Mouse (Mus musculus): ENCODE results near the gene Gm20388. TPM values are rescaled to one million over a fixed set of nuclear protein-coding genes. Genes with fewer than 3 reads are reported as not detected.

Gm20388 gene
- total RNA-seq, 1 experiment from 2014 or later, result 10.0 TPM

DNA sequence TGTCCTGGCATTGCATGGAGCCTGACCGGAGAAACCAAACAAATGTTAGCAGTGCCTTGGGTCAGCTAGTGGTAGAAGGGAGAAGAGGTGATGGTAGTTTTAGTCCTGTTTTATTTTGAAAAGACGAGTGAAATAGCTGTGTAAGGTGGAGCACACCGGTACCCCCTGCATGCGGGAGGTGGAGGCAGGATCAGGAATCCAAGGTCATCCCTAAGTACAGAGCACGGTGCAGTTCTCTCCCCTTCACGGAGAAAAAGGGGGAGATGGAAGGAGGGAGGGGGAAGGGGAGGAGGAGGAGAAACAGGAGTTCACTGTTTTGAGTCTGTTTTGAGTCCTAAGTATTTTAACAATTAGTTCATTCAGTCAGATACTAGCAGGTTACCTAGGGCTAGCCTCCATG, 2.0 kb downstream of the Gm20388 start:
- ATAC-seq (replicated peaks; ENCODE audit: insufficient number of reproducible peaks, low FRiP score, low TSS enrichment, poor library complexity, severe bottlenecking), result no peak

DNA sequence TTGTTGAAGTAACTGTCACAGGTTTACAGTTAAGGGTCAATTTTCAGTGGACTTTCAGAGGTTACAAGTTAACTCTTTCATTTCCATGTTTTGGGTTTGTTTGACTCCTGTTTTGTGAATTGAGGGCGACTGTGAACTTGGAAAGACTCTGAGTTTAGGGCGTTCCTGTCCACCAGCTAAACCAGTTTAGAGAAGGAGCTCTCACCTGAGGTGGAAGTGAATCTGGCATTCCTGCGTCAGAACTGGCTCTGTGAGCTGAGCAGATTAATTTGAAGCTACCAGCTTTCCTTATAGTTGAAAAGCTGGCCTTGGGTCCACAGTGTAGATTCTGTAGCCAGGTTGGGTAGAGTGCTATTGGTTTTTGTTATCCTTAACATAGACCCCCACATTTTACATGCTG, 2.5 kb downstream of the Gm20388 start:
- ATAC-seq (replicated peaks; ENCODE audit: insufficient number of reproducible peaks, low FRiP score, low TSS enrichment, poor library complexity, severe bottlenecking), result no peak

DNA sequence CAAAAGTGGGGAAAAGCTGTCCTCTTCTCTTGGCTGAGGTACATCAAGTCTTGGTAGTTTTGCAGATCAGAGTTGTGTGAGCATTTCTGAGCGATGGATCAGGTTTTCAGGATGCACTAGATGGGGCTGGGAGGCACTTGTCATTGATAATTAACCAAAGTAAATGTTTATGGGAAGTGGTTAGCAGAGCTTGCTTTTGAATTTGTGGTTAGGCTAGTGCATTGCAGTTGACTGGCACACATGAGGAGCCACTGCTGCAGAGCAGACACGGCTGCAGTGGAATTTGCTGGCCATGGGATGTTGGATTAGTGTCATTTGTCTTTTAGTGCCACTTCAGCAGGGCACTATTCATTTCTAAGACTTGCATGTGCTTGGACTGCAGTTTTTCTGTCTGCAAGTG, 3.5 kb downstream of the Gm20388 start:
- no peak for ATAC-seq (replicated peaks; ENCODE audit: insufficient number of reproducible peaks, low FRiP score, low TSS enrichment, poor library complexity, severe bottlenecking)

GRCm38 (mm10) chr8:119915298-119915697, 4.7 kb downstream of the Gm20388 start:
- no peak for ATAC-seq (replicated peaks; ENCODE audit: insufficient number of reproducible peaks, low FRiP score, low TSS enrichment, poor library complexity, severe bottlenecking)

DNA sequence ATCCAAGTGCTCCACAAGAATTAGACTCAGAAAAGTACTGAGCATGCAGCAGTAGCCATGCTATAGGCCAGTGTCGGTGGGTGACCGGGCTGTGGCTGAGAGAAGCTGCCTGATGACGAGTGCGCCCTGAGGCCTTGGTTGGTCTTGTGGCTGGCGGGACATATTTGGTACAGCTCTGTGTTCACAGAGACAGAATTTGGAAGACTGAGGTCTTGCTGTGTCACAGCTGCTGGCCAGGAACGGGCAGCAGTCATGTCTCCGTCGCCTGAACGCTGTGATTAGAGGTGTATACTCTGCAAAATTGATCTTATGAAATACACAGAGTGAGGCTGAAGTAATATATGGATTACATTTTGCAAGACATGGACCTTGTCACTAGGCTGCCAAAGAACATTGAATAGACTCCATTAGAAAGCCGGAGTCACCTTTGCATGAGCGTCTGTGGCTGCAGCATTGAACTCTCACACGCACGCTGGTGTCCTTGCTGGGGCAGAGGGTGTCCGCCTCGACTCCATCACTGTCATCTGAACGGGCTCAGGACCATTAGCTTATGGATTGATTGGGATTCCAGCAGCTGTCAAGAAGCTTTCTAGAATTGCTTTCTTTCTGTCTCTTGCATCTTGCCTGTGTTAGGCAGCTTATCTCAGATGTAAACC, 5.7 kb downstream of the Gm20388 start:
- no peak for ATAC-seq (replicated peaks; ENCODE audit: insufficient number of reproducible peaks, low FRiP score, low TSS enrichment, poor library complexity, severe bottlenecking)

DNA sequence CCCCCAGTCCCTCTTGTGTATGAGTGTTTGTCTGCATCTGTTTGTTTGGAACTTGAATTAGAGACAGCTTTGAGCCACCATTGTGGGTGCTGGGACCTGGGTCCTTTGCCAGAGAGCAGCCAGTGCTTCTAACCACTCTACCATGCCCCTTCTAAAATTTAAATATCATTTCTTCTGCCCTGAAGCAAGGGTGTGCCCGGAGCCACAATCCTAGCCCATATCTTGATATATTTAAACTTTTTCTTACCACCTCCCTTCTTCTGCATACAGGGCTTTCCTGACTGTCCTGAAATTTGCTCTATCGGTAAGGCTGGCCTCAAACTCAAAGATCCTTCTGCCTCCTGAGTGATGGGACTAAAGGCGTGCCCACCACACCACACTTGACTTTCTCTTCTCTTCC, 6.8 kb downstream of the Gm20388 start:
- no peak for ATAC-seq (replicated peaks; ENCODE audit: insufficient number of reproducible peaks, low FRiP score, low TSS enrichment, poor library complexity, severe bottlenecking)

DNA sequence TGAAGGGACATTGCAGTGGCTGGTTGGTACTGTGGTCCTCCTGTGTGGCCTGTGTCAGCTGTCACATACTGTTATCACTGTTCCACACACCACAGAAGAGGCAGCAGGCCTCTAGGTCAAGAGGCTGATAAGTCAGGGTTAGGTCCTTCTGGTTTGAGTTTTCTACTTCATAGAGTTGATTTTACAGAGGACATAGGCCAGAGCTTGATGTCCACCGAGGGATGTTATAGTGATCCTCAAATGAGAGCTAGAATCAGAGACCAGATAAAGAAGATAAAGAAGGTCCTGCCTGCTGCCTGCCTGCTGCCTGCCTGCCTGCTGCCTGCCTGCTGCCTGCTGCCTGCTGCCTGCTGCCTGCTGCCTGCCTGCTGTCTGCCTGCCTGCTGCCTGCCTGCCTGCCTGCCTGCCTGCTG, 7.5 kb downstream of the Gm20388 start:
- ATAC-seq (replicated peaks; ENCODE audit: insufficient number of reproducible peaks, low FRiP score, low TSS enrichment, poor library complexity, severe bottlenecking), result no peak

GRCm38 (mm10) chr8:119923259-119923658, 12.6 kb downstream of the Gm20388 start:
- no peak for ATAC-seq (replicated peaks; ENCODE audit: insufficient number of reproducible peaks, low FRiP score, low TSS enrichment, poor library complexity, severe bottlenecking)

DNA sequence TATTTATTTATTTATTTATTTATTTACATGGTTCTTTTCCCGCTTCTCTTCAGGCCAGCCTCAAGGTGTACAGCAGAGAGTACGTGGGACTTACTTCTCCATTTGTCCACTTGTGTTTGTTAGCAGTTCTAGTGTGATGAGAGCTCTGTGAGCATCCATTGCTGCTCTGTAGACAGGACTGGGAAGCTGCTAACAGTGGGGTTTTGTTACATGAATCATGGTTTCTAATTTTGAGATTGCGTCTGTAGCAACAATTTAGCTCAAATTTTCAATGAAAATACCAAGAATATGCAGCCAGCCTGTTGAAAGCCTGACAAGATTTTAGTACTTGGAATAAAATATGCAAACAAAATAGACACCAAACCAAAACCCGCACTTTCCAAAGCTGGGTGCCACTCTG, 14.8 kb downstream of the Gm20388 start:
- no peak for ATAC-seq (replicated peaks; ENCODE audit: insufficient number of reproducible peaks, low FRiP score, low TSS enrichment, poor library complexity, severe bottlenecking)

GRCm38 (mm10) chr8:119926474-119926873, 15.8 kb downstream of the Gm20388 start:
- peak; percentile 52; the same call in 1 of the 2 replicates for ATAC-seq (replicated peaks; ENCODE audit: insufficient number of reproducible peaks, low FRiP score, low TSS enrichment, poor library complexity, severe bottlenecking)

GRCm38 (mm10) chr8:119927422-119928092, 16.9 kb downstream of the Gm20388 start:
- no peak for ATAC-seq (replicated peaks; ENCODE audit: insufficient number of reproducible peaks, low FRiP score, low TSS enrichment, poor library complexity, severe bottlenecking)

DNA sequence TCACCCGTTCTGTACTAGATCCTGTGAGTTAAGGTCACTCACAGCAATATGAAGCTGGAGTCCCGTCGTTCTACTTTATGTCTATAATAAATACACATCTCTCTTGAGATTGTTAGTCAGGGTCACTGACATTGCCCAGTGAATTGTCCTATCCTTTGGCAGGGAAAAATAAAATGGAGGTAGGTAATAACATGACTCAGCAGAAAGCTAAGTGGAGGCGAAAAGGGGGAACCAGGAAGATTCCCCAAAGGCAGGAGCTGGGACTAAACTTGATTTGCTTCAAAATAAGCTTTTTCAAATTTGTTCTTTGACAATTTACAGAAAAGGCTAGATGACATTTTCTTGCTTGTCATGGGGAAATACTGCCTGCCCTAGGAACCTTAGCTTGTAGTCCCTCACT, 20.7 kb downstream of the Gm20388 start:
- no peak for ATAC-seq (replicated peaks; ENCODE audit: insufficient number of reproducible peaks, low FRiP score, low TSS enrichment, poor library complexity, severe bottlenecking)

- no peak for ATAC-seq (replicated peaks; ENCODE audit: insufficient number of reproducible peaks, low FRiP score, low TSS enrichment, poor library complexity, severe bottlenecking)
Observed at GRCm38 (mm10) chr8:119933681-119934080, 23.0 kb downstream of the Gm20388 start.

- no peak for ATAC-seq (replicated peaks; ENCODE audit: insufficient number of reproducible peaks, low FRiP score, low TSS enrichment, poor library complexity, severe bottlenecking)
Observed at GRCm38 (mm10) chr8:119935541-119935940, 24.9 kb downstream of the Gm20388 start.

GRCm38 (mm10) chr8:119938481-119938880, 27.8 kb downstream of the Gm20388 start:
- ATAC-seq (replicated peaks; ENCODE audit: insufficient number of reproducible peaks, low FRiP score, low TSS enrichment, poor library complexity, severe bottlenecking), result no peak

GRCm38 (mm10) chr8:119939336-119939735, 28.7 kb downstream of the Gm20388 start:
- no peak for ATAC-seq (replicated peaks; ENCODE audit: insufficient number of reproducible peaks, low FRiP score, low TSS enrichment, poor library complexity, severe bottlenecking)

DNA sequence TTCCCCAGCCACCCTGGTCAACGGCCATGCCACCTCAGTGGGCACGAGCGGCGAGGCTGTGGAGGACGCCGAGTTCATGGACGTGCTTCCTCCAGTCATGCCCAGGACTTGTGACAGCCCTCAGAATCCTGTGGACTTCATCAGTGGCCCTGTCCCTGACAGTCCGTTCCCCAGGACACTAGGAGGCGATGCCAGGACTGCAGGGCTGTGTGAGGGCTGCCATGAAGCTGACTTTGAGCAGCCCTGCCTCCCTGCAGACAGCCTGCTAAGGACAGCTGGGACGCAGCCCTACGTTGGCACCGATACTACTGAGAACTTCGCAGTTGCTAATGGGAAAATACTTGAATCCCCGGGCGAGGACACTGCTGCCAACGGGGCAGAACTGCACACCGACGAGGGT, 30.8 kb downstream of the Gm20388 start:
- ATAC-seq (replicated peaks; ENCODE audit: insufficient number of reproducible peaks, low FRiP score, low TSS enrichment, poor library complexity, severe bottlenecking), result no peak

- no peak for ATAC-seq (replicated peaks; ENCODE audit: insufficient number of reproducible peaks, low FRiP score, low TSS enrichment, poor library complexity, severe bottlenecking)
Observed at GRCm38 (mm10) chr8:119943616-119944015, 33.0 kb downstream of the Gm20388 start.

DNA sequence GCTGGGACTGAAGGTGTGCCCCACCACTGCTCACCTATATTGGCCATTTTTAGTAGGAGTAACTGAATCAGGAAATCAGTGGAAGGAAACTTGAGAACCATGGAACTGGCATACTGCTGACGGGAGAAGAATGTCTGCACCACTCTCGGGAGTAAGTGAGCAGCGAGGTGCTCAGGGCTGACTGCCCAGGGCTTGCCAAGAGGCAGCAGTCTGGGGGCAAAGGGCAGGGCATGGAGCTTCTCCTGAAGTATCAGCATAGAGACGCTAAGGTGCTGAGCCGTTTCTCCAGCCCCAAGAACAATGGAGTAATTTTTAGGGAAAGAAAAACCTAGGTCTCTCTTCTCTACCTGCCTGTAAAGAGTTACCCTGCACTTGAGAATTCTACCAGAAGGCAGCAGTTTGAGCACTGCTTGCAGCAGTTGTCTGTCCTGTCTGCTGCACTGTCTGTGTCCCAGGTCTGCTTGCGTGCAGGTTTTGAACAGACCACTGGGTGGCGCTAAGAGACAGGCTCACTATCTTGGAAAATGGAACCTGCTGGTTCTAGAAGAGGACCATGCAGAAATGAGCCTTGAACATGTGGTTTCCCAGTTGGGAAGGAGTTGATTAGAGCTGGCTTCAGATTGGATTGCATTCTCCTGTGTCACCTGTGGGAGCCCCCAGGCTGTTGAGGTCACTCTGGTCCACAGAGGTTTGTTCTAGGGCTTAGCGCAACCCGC, 33.6 kb downstream of the Gm20388 start:
- ATAC-seq (replicated peaks; ENCODE audit: insufficient number of reproducible peaks, low FRiP score, low TSS enrichment, poor library complexity, severe bottlenecking), result peak; percentile 59; the same call in 1 of the 2 replicates

GRCm38 (mm10) chr8:119946326-119946865, 35.8 kb downstream of the Gm20388 start:
- ATAC-seq (replicated peaks; ENCODE audit: insufficient number of reproducible peaks, low FRiP score, low TSS enrichment, poor library complexity, severe bottlenecking), result no peak

Data from monocyte, adult 5-6 weeks (primary cell).